Mouse (Mus musculus): Measurements from ENCODE around the gene 2010111I01Rik. TPM values are rescaled to one million over a fixed set of nuclear protein-coding genes. Genes with fewer than 3 reads are reported as not detected.

2010111I01Rik gene
- total and polyA plus RNA-seq, 2 experiments from 2014 or later: 16.2 to 30.3 TPM

- DNase-seq (ENCODE audit: low spot score) (no peak), ATAC-seq (ENCODE audit: low FRiP score) (no peak)
- no peak overlapping the region for H3K9ac ChIP-seq (replicated peaks; ENCODE audit: low read length, poor library complexity, severe bottlenecking)
- H3K36me3 ChIP-seq (ENCODE audit: insufficient read depth, low read length): no peaks in the 10 kb centered on the region
- no peaks in the 10 kb centered on the region for H3K4me1 ChIP-seq (ENCODE audit: insufficient read depth, low read length)
- no peaks in the 10 kb centered on the region for H3K9me3 ChIP-seq (ENCODE audit: low read length)
- TF ChIP-seq CTCF (IDR thresholded peaks at IDR 0.05): no peak
- WGBS: 84% methylated on average over 2 of the region's 2 CpGs
- no peak overlapping the region for H3K4me3 ChIP-seq (ENCODE audit: low read depth, low read length)
- H3K27me3 ChIP-seq (ENCODE audit: insufficient read depth, low read length): no peaks in the 10 kb centered on the region
- H3K4me2 ChIP-seq (ENCODE audit: low read depth, low read length, poor library complexity, severe bottlenecking): no peak overlapping the region
- no peak overlapping the region for H3K27ac ChIP-seq (ENCODE audit: low read depth, low read length)
Observed at GRCm38 (mm10) chr13:63199588-63199987, 234.9 kb downstream of the 2010111I01Rik start.

GRCm38 (mm10) chr13:63203502-63204278 is 239.0 kb downstream of the 2010111I01Rik start:
- no peak for TF ChIP-seq CTCF (IDR thresholded peaks at IDR 0.05)
- no peaks in the 10 kb centered on the region for H3K27me3 ChIP-seq (ENCODE audit: insufficient read depth, low read length)
- no peak overlapping the region for H3K27ac ChIP-seq (ENCODE audit: low read depth, low read length)
- H3K4me2 ChIP-seq (ENCODE audit: low read depth, low read length, poor library complexity, severe bottlenecking): no peak overlapping the region
- H3K4me3 ChIP-seq (ENCODE audit: low read depth, low read length): no peak overlapping the region
- ATAC-seq (ENCODE audit: low FRiP score) (no peak), DNase-seq (ENCODE audit: low spot score) (no peak)
- H3K9ac ChIP-seq (replicated peaks; ENCODE audit: low read length, poor library complexity, severe bottlenecking): no peak overlapping the region
- WGBS: 22% methylated on average over 8 of the region's 8 CpGs
- H3K4me1 ChIP-seq (ENCODE audit: insufficient read depth, low read length): no peaks in the 10 kb centered on the region
- H3K36me3 ChIP-seq (ENCODE audit: insufficient read depth, low read length): peaks cover 4% of the 10 kb centered on the region; the same call in 1 of the 2 replicates
- no peaks in the 10 kb centered on the region for H3K9me3 ChIP-seq (ENCODE audit: low read length)

- Histone ChIP-seq H3K4me3 (ENCODE audit: low read depth, low read length) (no peak overlapping the region), H3K4me1 (ENCODE audit: insufficient read depth, low read length) (no peaks in the 10 kb centered on the region), H3K9me3 (ENCODE audit: low read length) (no peaks in the 10 kb centered on the region), H3K36me3 (ENCODE audit: insufficient read depth, low read length) (peaks cover 4% of the 10 kb centered on the region; the same call in 1 of the 2 replicates), H3K27ac (ENCODE audit: low read depth, low read length) (no peak overlapping the region), H3K27me3 (ENCODE audit: insufficient read depth, low read length) (no peaks in the 10 kb centered on the region), H3K9ac (replicated peaks; ENCODE audit: low read length, poor library complexity, severe bottlenecking) (no peak overlapping the region), H3K4me2 (ENCODE audit: low read depth, low read length, poor library complexity, severe bottlenecking) (no peak overlapping the region)
- ATAC-seq (ENCODE audit: low FRiP score) (no peak), DNase-seq (ENCODE audit: low spot score) (no peak)
- no peak for TF ChIP-seq CTCF (IDR thresholded peaks at IDR 0.05)
- 73% methylated on average over 4 of the region's 4 CpGs for WGBS
Observed at GRCm38 (mm10) chr13:63205750-63206149, 241.1 kb downstream of the 2010111I01Rik start.

GRCm38 (mm10) chr13:63206396-63206795 is 241.7 kb downstream of the 2010111I01Rik start:
- no peak for TF ChIP-seq CTCF (IDR thresholded peaks at IDR 0.05)
- H3K9me3 ChIP-seq (ENCODE audit: low read length): no peaks in the 10 kb centered on the region
- H3K9ac ChIP-seq (replicated peaks; ENCODE audit: low read length, poor library complexity, severe bottlenecking): no peak overlapping the region
- H3K27ac ChIP-seq (ENCODE audit: low read depth, low read length): no peak overlapping the region
- H3K36me3 ChIP-seq (ENCODE audit: insufficient read depth, low read length): peaks cover 4% of the 10 kb centered on the region; the same call in 1 of the 2 replicates
- DNase-seq (ENCODE audit: low spot score) (no peak), ATAC-seq (ENCODE audit: low FRiP score) (no peak)
- no peak overlapping the region for H3K4me2 ChIP-seq (ENCODE audit: low read depth, low read length, poor library complexity, severe bottlenecking)
- H3K4me3 ChIP-seq (ENCODE audit: low read depth, low read length): no peak overlapping the region
- whole genome bisulfite sequencing: 85% methylated on average over 1 of the region's 1 CpGs
- H3K27me3 ChIP-seq (ENCODE audit: insufficient read depth, low read length): no peaks in the 10 kb centered on the region
- H3K4me1 ChIP-seq (ENCODE audit: insufficient read depth, low read length): no peaks in the 10 kb centered on the region

- H3K4me3 ChIP-seq (ENCODE audit: low read depth, low read length): no peak overlapping the region
- H3K9ac ChIP-seq (replicated peaks; ENCODE audit: low read length, poor library complexity, severe bottlenecking): no peak overlapping the region
- no peak for ATAC-seq (ENCODE audit: low FRiP score)
- H3K27ac ChIP-seq (ENCODE audit: low read depth, low read length): no peak overlapping the region
- no peak overlapping the region for H3K4me2 ChIP-seq (ENCODE audit: low read depth, low read length, poor library complexity, severe bottlenecking)
- no peak for TF ChIP-seq CTCF (IDR thresholded peaks at IDR 0.05)
- no peaks in the 10 kb centered on the region for H3K4me1 ChIP-seq (ENCODE audit: insufficient read depth, low read length)
- no peaks in the 10 kb centered on the region for H3K9me3 ChIP-seq (ENCODE audit: low read length)
- H3K36me3 ChIP-seq (ENCODE audit: insufficient read depth, low read length): no peaks in the 10 kb centered on the region
- no peak for DNase-seq (ENCODE audit: low spot score)
- no peaks in the 10 kb centered on the region for H3K27me3 ChIP-seq (ENCODE audit: insufficient read depth, low read length)
Observed at GRCm38 (mm10) chr13:63216537-63216936, 251.8 kb downstream of the 2010111I01Rik start.

GRCm38 (mm10) chr13:63223026-63223770 is 258.5 kb downstream of the 2010111I01Rik start:
- no peak for ATAC-seq (ENCODE audit: low FRiP score)
- Histone ChIP-seq H3K9ac (replicated peaks; ENCODE audit: low read length, poor library complexity, severe bottlenecking) (no peak overlapping the region), H3K4me2 (ENCODE audit: low read depth, low read length, poor library complexity, severe bottlenecking) (no peak overlapping the region), H3K36me3 (ENCODE audit: insufficient read depth, low read length) (no peaks in the 10 kb centered on the region), H3K27ac (ENCODE audit: low read depth, low read length) (no peak overlapping the region), H3K4me3 (ENCODE audit: low read depth, low read length) (no peak overlapping the region), H3K4me1 (ENCODE audit: insufficient read depth, low read length) (no peaks in the 10 kb centered on the region), H3K27me3 (ENCODE audit: insufficient read depth, low read length) (no peaks in the 10 kb centered on the region), H3K9me3 (ENCODE audit: low read length) (no peaks in the 10 kb centered on the region)
- TF ChIP-seq CTCF (IDR thresholded peaks at IDR 0.05): no peak
- 96% methylated on average over 7 of the region's 8 CpGs for WGBS
- DNase-seq (ENCODE audit: low spot score): no peak

All from midbrain, postnatal 0 days (tissue).